Mouse (Mus musculus) CD4-positive, CD25-positive, alpha-beta regulatory T cell, adult 9 weeks (primary cell): Measurements from ENCODE around the gene Tmem92. TPM values are rescaled to one million over a fixed set of nuclear protein-coding genes. Genes with fewer than 3 reads are reported as not detected.

Experiments
- polyA plus RNA-seq: library from polyadenylated mRNA; unstranded; fragments of 100-300 nt; shearing (Covaris generic); gene quantifications from one replicate; pipeline ENCODE4 v1.2.1, GENCODE M21; 2017

The Tmem92 gene
- not detected for polyA plus RNA-seq

DNA sequence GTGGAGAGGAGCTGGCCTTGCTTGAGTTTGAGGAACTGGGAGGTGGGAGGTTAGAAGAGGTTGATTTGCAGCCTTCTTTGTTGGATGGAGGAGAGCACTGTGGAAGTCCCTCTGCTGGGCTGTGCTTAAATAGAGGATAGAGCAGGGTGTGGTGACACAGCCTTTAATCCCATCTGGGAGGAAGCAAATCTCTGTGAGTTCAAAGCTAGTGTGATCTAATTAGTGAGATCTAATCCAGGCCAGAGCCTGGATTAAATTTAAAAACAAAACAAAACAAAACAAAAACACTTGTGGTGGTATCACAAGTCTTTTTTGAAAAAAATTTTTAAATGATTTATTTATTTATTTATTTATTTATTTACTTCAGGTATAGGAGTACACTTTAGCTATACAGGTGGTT is at the start of gene Tmem92:
Tmem92 (minus strand) TSS at position 101 of the 400 bp plus-strand sequence.

DNA sequence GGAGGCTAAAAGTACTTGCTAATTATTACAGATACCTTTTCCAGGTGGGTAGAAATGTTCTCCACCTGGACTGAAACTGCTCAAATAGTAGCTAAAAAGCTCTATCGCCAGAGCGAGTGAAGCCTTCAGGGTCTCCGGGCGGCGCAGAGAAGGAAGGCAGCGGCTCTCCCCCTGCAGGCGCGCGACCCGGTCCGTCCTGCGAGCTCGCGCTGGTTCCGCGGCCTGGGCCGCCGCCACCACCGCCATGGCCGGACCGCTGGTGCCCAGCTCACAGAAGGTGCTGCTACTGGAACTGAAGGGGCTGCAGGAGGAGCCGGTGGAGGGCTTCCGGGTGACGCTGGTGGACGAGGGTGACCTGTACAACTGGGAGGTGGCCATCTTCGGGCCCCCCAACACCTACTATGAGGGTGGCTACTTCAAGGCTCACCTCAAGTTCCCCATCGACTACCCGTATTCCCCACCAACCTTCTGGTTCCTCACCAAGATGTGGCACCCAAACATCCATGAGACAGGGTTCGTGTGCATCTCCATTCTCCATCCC is 40.7 kb downstream of the Tmem92 start, which contains the start of gene Cdc34b:
Cdc34b (plus strand) TSS at position 51 of the 541 bp plus-strand sequence.

Other genes with a start within 250 kb of the Tmem92 start
- gene Rsad1, start 233.4 kb downstream of the Tmem92 start, polyA plus RNA-seq, result 3.1 TPM
- gene Chad, start 217.7 kb downstream of the Tmem92 start, polyA plus RNA-seq, result not detected
- gene Acsf2, start 180.8 kb downstream of the Tmem92 start, polyA plus RNA-seq, result 7.7 TPM
- 9.3 TPM for gene Lrrc59, start 152.9 kb downstream of the Tmem92 start, polyA plus RNA-seq
- 69.6 TPM for gene Mrpl27, start 128.9 kb downstream of the Tmem92 start, polyA plus RNA-seq
- gene Eme1, start 128.7 kb downstream of the Tmem92 start, polyA plus RNA-seq, result 1.5 TPM
- 15.8 TPM for gene Xylt2, start 105.2 kb downstream of the Tmem92 start, polyA plus RNA-seq
- not detected for gene Gm11541, start 78.2 kb downstream of the Tmem92 start, polyA plus RNA-seq
- gene Cdc34b, start 40.9 kb downstream of the Tmem92 start, polyA plus RNA-seq, result not detected
- gene Col1a1, start 153.5 kb upstream of the Tmem92 start, polyA plus RNA-seq, result 0.25 TPM
- gene Hils1, start 184.9 kb upstream of the Tmem92 start, polyA plus RNA-seq, result not detected
- not detected for gene Sgca, start 193.6 kb upstream of the Tmem92 start, polyA plus RNA-seq
- gene Ppp1r9b, start 208.3 kb upstream of the Tmem92 start, polyA plus RNA-seq, result 11.5 TPM
- 0.46 TPM for gene Samd14, start 227.2 kb upstream of the Tmem92 start, polyA plus RNA-seq